Mouse (Mus musculus): ENCODE results near the gene Slit3. TPM values are rescaled to one million over a fixed set of nuclear protein-coding genes. Genes with fewer than 3 reads are reported as not detected.

Gene Slit3
- polyA plus RNA-seq, 1 experiment from 2014 or later: 28.0 TPM

- no peak for ATAC-seq (ENCODE audit: insufficient number of reproducible peaks, insufficient read depth, low FRiP score, low TSS enrichment, low read depth)
- Histone ChIP-seq H3K27me3 (no peaks in the 10 kb centered on the region), H3K4me1 (peaks cover 5% of the 10 kb centered on the region; the same call in 1 of the 2 replicates), H3K4me2 (no peak overlapping the region), H3K9ac (no peak overlapping the region), H3K27ac (no peak overlapping the region), H3K9me3 (no peaks in the 10 kb centered on the region), H3K36me3 (no peaks in the 10 kb centered on the region), H3K4me3 (no peak overlapping the region)
- 57% methylated on average over 5 of the region's 5 CpGs for WGBS
Observed at GRCm38 (mm10) chr11:35491701-35492100, 370.7 kb downstream of the Slit3 start.

GRCm38 (mm10) chr11:35496874-35497273 lies 375.9 kb downstream of the Slit3 start:
- no peak for ATAC-seq (ENCODE audit: insufficient number of reproducible peaks, insufficient read depth, low FRiP score, low TSS enrichment, low read depth)
- 69% methylated on average over 10 of the region's 10 CpGs for WGBS
- Histone ChIP-seq H3K4me1 (peaks cover 17% of the 10 kb centered on the region; the same call in 1 of the 2 replicates), H3K9ac (no peak overlapping the region), H3K27ac (no peak overlapping the region), H3K27me3 (no peaks in the 10 kb centered on the region), H3K4me2 (no peak overlapping the region), H3K4me3 (no peak overlapping the region), H3K36me3 (no peaks in the 10 kb centered on the region), H3K9me3 (no peaks in the 10 kb centered on the region)

- Histone ChIP-seq H3K27ac (no peak overlapping the region), H3K9me3 (no peaks in the 10 kb centered on the region), H3K36me3 (no peaks in the 10 kb centered on the region), H3K27me3 (no peaks in the 10 kb centered on the region), H3K4me1 (peaks cover 22% of the 10 kb centered on the region), H3K4me3 (no peak overlapping the region), H3K4me2 (no peak overlapping the region), H3K9ac (no peak overlapping the region)
- ATAC-seq (ENCODE audit: insufficient number of reproducible peaks, insufficient read depth, low FRiP score, low TSS enrichment, low read depth): no peak
- whole genome bisulfite sequencing: 71% methylated on average over 8 of the region's 8 CpGs
Observed at GRCm38 (mm10) chr11:35497961-35498360, 376.9 kb downstream of the Slit3 start.

DNA sequence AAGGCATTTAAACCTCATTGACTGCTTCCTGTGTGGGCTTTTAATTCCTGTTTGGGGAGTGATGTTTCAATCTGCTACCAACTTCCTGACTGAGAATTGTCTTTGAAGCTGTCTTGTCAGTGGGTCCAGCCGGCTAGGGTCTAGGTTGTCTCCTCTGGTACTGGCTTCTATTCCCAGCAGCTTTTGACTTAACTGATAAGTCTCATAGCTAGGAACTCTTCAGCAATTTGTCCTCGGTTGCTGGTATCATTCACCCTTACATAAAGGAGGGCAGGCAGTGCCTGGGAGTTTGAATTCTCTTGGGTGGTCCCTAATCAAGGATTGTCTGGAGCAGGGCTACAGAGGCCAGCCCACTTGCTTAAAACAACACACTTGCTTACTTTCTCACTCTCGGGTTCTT lies 381.1 kb downstream of the Slit3 start:
- H3K27me3 ChIP-seq: no peaks in the 10 kb centered on the region
- peaks cover 26% of the 10 kb centered on the region for H3K4me1 ChIP-seq
- no peaks in the 10 kb centered on the region for H3K9me3 ChIP-seq
- WGBS: 16% methylated on average over 3 of the region's 3 CpGs
- H3K9ac ChIP-seq: no peak overlapping the region
- no peak overlapping the region for H3K4me2 ChIP-seq
- no peaks in the 10 kb centered on the region for H3K36me3 ChIP-seq
- no peak for ATAC-seq (ENCODE audit: insufficient number of reproducible peaks, insufficient read depth, low FRiP score, low TSS enrichment, low read depth)
- H3K4me3 ChIP-seq: no peak overlapping the region
- H3K27ac ChIP-seq: no peak overlapping the region

- WGBS: 55% methylated on average over 5 of the region's 5 CpGs
- H3K4me1 ChIP-seq: peaks cover 45% of the 10 kb centered on the region
Observed at GRCm38 (mm10) chr11:35504051-35504450, 383.0 kb downstream of the Slit3 start.

GRCm38 (mm10) chr11:35504916-35505315 lies 383.9 kb downstream of the Slit3 start:
- no peaks in the 10 kb centered on the region for H3K27me3 ChIP-seq
- no peak overlapping the region for H3K9ac ChIP-seq
- no peak overlapping the region for H3K4me3 ChIP-seq
- peaks cover 51% of the 10 kb centered on the region for H3K4me1 ChIP-seq
- H3K9me3 ChIP-seq: no peaks in the 10 kb centered on the region
- ATAC-seq (ENCODE audit: insufficient number of reproducible peaks, insufficient read depth, low FRiP score, low TSS enrichment, low read depth): no peak
- H3K27ac ChIP-seq: no peak overlapping the region
- no peaks in the 10 kb centered on the region for H3K36me3 ChIP-seq
- 58% methylated on average over 8 of the region's 8 CpGs for WGBS
- H3K4me2 ChIP-seq: no peak overlapping the region

More at GRCm38 (mm10) chr11:35504051-35504450, 383.0 kb downstream of the Slit3 start:
- H3K27me3 ChIP-seq: no peaks in the 10 kb centered on the region
- H3K9ac ChIP-seq: no peak overlapping the region
- no peak for ATAC-seq (ENCODE audit: insufficient number of reproducible peaks, insufficient read depth, low FRiP score, low TSS enrichment, low read depth)
- H3K4me2 ChIP-seq: no peak overlapping the region
- H3K4me3 ChIP-seq: no peak overlapping the region
- H3K9me3 ChIP-seq: no peaks in the 10 kb centered on the region
- H3K27ac ChIP-seq: no peak overlapping the region
- H3K36me3 ChIP-seq: no peaks in the 10 kb centered on the region

DNA sequence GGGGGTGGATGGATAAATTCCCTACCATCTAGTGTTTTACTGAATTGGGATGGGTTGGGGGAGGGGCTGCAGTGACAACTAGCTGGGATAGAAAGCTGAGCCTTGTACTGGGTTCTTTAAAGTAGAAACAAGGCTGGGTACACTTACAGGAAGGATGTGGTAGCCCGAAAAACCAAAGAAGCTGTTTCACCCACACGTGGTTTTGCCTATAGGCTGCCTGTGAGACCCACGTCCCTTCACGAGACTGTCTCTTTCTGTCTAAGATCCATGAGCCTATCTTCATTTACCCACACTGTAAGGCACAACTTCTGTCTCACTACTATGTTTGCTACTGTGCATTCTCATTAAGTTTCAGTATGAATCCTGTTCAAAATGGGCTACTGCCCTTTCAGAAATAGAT lies 384.3 kb downstream of the Slit3 start:
- WGBS: 35% methylated on average over 4 of the region's 4 CpGs
- ATAC-seq (ENCODE audit: insufficient number of reproducible peaks, insufficient read depth, low FRiP score, low TSS enrichment, low read depth): no peak

GRCm38 (mm10) chr11:35505817-35506216 lies 384.8 kb downstream of the Slit3 start:
- Histone ChIP-seq H3K36me3 (no peaks in the 10 kb centered on the region), H3K27ac (no peak overlapping the region), H3K9ac (no peak overlapping the region), H3K4me3 (no peak overlapping the region), H3K27me3 (no peaks in the 10 kb centered on the region), H3K4me1 (peaks cover 60% of the 10 kb centered on the region), H3K9me3 (no peaks in the 10 kb centered on the region), H3K4me2 (no peak overlapping the region)
- WGBS: 37% methylated on average over 9 of the region's 9 CpGs
- ATAC-seq (ENCODE audit: insufficient number of reproducible peaks, insufficient read depth, low FRiP score, low TSS enrichment, low read depth): no peak

More for the DNA sequence above, 384.3 kb downstream of the Slit3 start:
- H3K4me3 ChIP-seq: no peak overlapping the region
- no peak overlapping the region for H3K27ac ChIP-seq
- no peaks in the 10 kb centered on the region for H3K27me3 ChIP-seq
- no peaks in the 10 kb centered on the region for H3K9me3 ChIP-seq
- H3K9ac ChIP-seq: no peak overlapping the region
- H3K4me2 ChIP-seq: no peak overlapping the region
- no peaks in the 10 kb centered on the region for H3K36me3 ChIP-seq
- H3K4me1 ChIP-seq: peaks cover 55% of the 10 kb centered on the region

GRCm38 (mm10) chr11:35507781-35508390 lies 386.9 kb downstream of the Slit3 start:
- Histone ChIP-seq H3K36me3 (no peaks in the 10 kb centered on the region), H3K4me2 (no peak overlapping the region), H3K9ac (no peak overlapping the region), H3K27ac (no peak overlapping the region), H3K9me3 (no peaks in the 10 kb centered on the region), H3K4me1 (peaks cover 68% of the 10 kb centered on the region), H3K27me3 (no peaks in the 10 kb centered on the region), H3K4me3 (no peak overlapping the region)
- ATAC-seq (ENCODE audit: insufficient number of reproducible peaks, insufficient read depth, low FRiP score, low TSS enrichment, low read depth): no peak
- WGBS: 51% methylated on average over 9 of the region's 9 CpGs

DNA sequence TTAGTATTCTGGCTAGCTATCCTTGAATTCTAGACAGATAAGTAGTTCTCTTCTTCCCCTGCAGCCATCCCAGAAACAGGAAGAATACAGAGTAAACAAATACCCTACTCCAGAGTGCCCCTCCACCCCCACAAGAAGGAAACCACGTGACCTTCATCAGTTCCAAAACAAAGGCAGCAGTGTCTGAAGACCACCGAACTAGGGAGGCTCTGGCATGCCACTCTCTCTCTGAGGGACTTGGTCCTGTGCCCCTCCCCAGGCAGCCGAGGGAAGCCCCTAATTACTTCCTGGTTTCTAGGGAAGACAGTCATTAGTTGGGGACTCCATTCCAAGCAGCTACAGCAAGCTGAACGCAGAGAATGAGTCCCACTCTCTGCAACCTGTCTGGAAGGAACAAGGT lies 391.7 kb downstream of the Slit3 start:
- H3K36me3 ChIP-seq: no peaks in the 10 kb centered on the region
- H3K27me3 ChIP-seq: no peaks in the 10 kb centered on the region; the same call in 1 of the 2 replicates
- ATAC-seq (ENCODE audit: insufficient number of reproducible peaks, insufficient read depth, low FRiP score, low TSS enrichment, low read depth): no peak
- H3K4me3 ChIP-seq: no peak overlapping the region
- no peak overlapping the region for H3K9ac ChIP-seq
- peak overlapping the region; percentile 27; the same call in 1 of the 2 replicates for H3K4me2 ChIP-seq
- WGBS: 3% methylated on average over 4 of the region's 4 CpGs
- H3K9me3 ChIP-seq: 0 out of 2 replicates have a peak, but pooled peaks cover 3% of the 10 kb centered on the region
- peak overlapping the region; percentile 51 for H3K27ac ChIP-seq
- peaks cover 71% of the 10 kb centered on the region for H3K4me1 ChIP-seq

DNA sequence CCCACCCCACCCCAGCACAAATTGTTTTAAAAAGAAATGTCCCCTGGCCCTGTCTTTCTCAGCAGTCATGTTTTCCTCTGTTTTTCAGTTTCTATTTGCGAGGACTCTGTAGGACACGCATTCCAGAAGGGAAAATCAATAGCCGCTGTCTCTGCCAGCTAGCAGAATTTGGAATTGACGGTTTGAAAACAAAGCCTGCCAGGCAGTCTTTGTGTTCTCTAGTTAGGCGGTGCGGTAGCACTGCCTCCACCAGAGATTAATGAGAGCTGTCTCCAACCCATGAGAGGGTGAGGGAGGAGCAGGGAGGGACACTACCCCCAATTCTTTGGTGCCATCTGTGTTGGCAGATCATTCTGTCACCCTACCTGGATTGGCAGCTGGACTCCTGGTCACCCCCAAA lies 392.3 kb downstream of the Slit3 start:
- 19% methylated on average over 6 of the region's 6 CpGs for WGBS
- Histone ChIP-seq H3K4me3 (no peak overlapping the region), H3K36me3 (no peaks in the 10 kb centered on the region), H3K4me1 (peaks cover 64% of the 10 kb centered on the region), H3K4me2 (peak overlapping the region; percentile 27; the same call in 1 of the 2 replicates), H3K27me3 (no peaks in the 10 kb centered on the region; the same call in 1 of the 2 replicates), H3K9me3 (0 out of 2 replicates have a peak, but pooled peaks cover 3% of the 10 kb centered on the region), H3K9ac (no peak overlapping the region), H3K27ac (peak overlapping the region; percentile 51)
- no peak for ATAC-seq (ENCODE audit: insufficient number of reproducible peaks, insufficient read depth, low FRiP score, low TSS enrichment, low read depth)

- Histone ChIP-seq H3K36me3 (no peaks in the 10 kb centered on the region), H3K9me3 (no peaks in the 10 kb centered on the region), H3K4me3 (no peak overlapping the region), H3K27ac (no peak overlapping the region), H3K4me1 (peaks cover 17% of the 10 kb centered on the region), H3K4me2 (no peak overlapping the region), H3K9ac (no peak overlapping the region), H3K27me3 (no peaks in the 10 kb centered on the region)
- 23% methylated on average over 10 of the region's 10 CpGs for WGBS
- ATAC-seq (ENCODE audit: insufficient number of reproducible peaks, insufficient read depth, low FRiP score, low TSS enrichment, low read depth): no peak
Observed at GRCm38 (mm10) chr11:35522802-35523452, 401.9 kb downstream of the Slit3 start.

All from embryonic facial prominence, embryonic 13.5 days (tissue).